Mouse (Mus musculus) olfactory bulb, adult 2 months (tissue): Measurements from ENCODE around the gene Zfp746.

Experiments used
- CTCF ChIP-seq: fragments of 200-500 bp; IDR thresholded peaks from 2 replicates; pipeline ENCODE4 v1.5.1; 2012; ENCODE audit warnings: low read depth, mild to moderate bottlenecking, low read length, moderate library complexity; ENCODE audit not compliant: insufficient read depth
- POLR2A ChIP-seq: fragments of 200-500 bp; IDR thresholded peaks from 2 replicates; pipeline ENCODE4 v1.6.1; 2012; ENCODE audit warnings: mild to moderate bottlenecking, low read depth, low read length, moderate library complexity; ENCODE audit not compliant: insufficient read depth

DNA sequence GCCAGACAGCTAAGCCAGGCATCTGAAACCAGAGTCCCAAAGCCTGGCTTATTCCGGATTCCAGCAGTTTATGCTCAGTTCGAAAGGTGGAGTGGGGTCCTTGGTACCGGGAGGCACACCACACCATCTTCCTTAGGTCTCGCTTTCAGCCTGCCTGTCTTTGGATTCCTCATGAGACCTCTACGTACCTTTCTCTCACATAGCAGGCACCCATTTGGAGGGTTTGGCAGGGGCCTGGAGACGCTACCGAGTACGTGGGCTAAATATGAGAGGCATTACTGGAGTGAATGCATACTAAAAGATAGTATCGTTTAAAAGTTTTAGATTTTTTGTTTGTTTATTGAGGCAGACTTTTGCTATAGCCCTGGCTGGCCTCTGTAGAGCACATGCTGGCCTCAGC lies 69.6 kb downstream of the Zfp746 start:
- TF ChIP-seq POLR2A (no peak), CTCF (no peak)
